Mouse (Mus musculus) spleen, adult 18-20 months (tissue): ENCODE results near the gene Ess2.

Experiments
- DNase-seq, 2 experiments: peaks; one replicate each; pipeline ENCODE4 v3.0.0; 2022; ENCODE audit warnings: mixed read lengths in 2 of 2

Ess2 gene

DNA sequence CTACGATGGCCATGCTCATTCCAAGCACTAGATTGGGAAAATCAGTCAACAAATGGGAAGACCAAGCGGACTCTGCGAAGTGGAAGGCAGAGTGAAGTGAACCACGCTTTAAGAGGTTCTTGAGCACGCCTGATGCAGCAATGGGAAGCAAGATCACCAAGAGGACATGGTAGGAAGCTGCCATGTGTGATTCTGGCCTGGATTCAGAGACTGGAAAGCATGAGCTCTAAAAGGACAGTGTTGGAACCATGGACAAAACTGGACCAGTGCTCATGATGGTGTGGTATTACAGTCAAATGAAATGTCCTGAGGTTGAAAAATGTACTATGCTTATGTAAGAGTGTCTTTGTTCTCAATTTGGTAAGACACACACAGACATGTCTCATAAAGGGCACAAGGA is 59.8 kb downstream of the Ess2 start:
- DNase-seq = no peak
